Mouse (Mus musculus) urinary bladder, postnatal 10 days (tissue): ENCODE data around the gene D830030K20Rik.
"Not testable (repeated sequence)": the region's sequence is repeated elsewhere in the genome, so short reads cannot be mapped to it uniquely, and the experiment has no call there.

ENCODE experiments used
- DNase-seq: peaks from one replicate; pipeline ENCODE4 v3.0.0; 2022; ENCODE audit warnings: low spot score

D830030K20Rik gene

GRCm38 (mm10) chr14:3208272-3209152 lies at the start of gene D830030K20Rik:
TSS of gene D830030K20Rik (plus strand) at chr14:3208488.
- peak; percentile 7 for DNase-seq

DNA sequence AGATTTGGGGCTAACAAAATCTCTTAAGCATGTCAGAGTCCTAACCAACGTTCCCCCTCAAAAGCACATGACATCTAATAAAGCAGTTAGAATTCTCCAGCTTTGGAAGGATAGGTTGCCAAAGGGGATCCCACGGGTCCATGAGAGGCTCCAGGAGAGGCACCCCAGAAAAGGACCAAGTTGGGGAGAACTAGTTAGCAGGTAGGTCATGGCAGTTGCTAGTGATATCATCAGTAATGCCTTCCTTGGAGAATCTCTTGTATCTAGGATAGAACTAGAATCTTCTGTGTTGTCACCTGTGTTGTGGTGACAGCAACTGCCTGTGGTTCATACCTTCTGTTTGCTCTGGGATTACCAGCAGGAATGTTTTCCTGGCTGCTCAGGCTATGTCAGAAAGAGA lies 20.3 kb upstream of the D830030K20Rik start, which contains the start of gene Gm5795:
Gene Gm5795, plus strand, starts transcription at position 301 of the 400 bp plus-strand sequence.
- DNase-seq, result not testable (repeated sequence)

GRCm38 (mm10) chr14:3209367-3209766 lies 1.1 kb downstream of the D830030K20Rik start:
- DNase-seq, result not testable (repeated sequence)

- not testable (repeated sequence) for DNase-seq
These were observed 54.2 kb downstream of the D830030K20Rik start for GRCm38 (mm10) chr14:3262531-3262930.
